Mouse (Mus musculus) midbrain, embryonic 15.5 days (tissue): ENCODE results near the gene Pcbp4. TPM values are rescaled to one million over a fixed set of nuclear protein-coding genes. Genes with fewer than 3 reads are reported as not detected.

Experiments
- ATAC-seq: fragments of 200-750 bp; cut with Nextera tagmentation; replicated peaks from 2 replicates; pipeline ENCODE4 v1.8.0; 2017; ENCODE audit warnings: moderate TSS enrichment
- H3K27ac ChIP-seq: fragments of 300-500 bp; sonication (generic); 2 replicates; pipeline ENCODE4 v1.5.1; 2015; ENCODE audit warnings: mild to moderate bottlenecking, inconsistent platforms
- H3K27me3 ChIP-seq: fragments of 300-500 bp; sonication (generic); replicated peaks from 2 replicates; pipeline ENCODE4 v1.6.1; 2015; ENCODE audit warnings: inconsistent platforms
- H3K36me3 ChIP-seq: fragments of 300-500 bp; sonication (generic); replicated peaks from 2 replicates; pipeline ENCODE4 v1.6.1; 2015; ENCODE audit warnings: inconsistent platforms
- H3K4me1 ChIP-seq: fragments of 300-500 bp; sonication (generic); 2 replicates; pipeline ENCODE4 v1.6.1; 2015; ENCODE audit warnings: inconsistent platforms
- H3K4me2 ChIP-seq: fragments of 300-500 bp; sonication (generic); 2 replicates; pipeline ENCODE4 v1.6.1; 2015; ENCODE audit warnings: inconsistent platforms, mild to moderate bottlenecking, moderate library complexity
- H3K4me3 ChIP-seq: fragments of 300-500 bp; sonication (generic); 2 replicates; pipeline ENCODE4 v1.5.1; 2015; ENCODE audit warnings: mild to moderate bottlenecking, inconsistent platforms
- H3K9ac ChIP-seq: fragments of 300-500 bp; sonication (generic); 2 replicates; pipeline ENCODE4 v1.6.1; 2015; ENCODE audit warnings: mild to moderate bottlenecking, inconsistent platforms
- H3K9me3 ChIP-seq: fragments of 300-500 bp; sonication (generic); 2 replicates; pipeline ENCODE4 v1.6.1; 2016; ENCODE audit warnings: inconsistent platforms
- WGBS: fragments of 180-500 bp; shearing (Covaris S2); methylation state at CpG from one replicate; pipeline ENCODE4 v1.1.7; 2015; ENCODE audit warnings: mixed read lengths; 5-methylcytosine and 5-hydroxymethylcytosine counted together
- polyA plus RNA-seq: library from polyadenylated mRNA; unstranded; fragments of >200 nt; fragmentation: Nextera tagmentation; extraction: Ambion mirVana; gene quantifications from 2 replicates; pipeline ENCODE4 v1.2.1, GENCODE M21; 2015

Pcbp4 gene
- polyA plus RNA-seq, 1 experiment from 2014 or later: 295 TPM

DNA sequence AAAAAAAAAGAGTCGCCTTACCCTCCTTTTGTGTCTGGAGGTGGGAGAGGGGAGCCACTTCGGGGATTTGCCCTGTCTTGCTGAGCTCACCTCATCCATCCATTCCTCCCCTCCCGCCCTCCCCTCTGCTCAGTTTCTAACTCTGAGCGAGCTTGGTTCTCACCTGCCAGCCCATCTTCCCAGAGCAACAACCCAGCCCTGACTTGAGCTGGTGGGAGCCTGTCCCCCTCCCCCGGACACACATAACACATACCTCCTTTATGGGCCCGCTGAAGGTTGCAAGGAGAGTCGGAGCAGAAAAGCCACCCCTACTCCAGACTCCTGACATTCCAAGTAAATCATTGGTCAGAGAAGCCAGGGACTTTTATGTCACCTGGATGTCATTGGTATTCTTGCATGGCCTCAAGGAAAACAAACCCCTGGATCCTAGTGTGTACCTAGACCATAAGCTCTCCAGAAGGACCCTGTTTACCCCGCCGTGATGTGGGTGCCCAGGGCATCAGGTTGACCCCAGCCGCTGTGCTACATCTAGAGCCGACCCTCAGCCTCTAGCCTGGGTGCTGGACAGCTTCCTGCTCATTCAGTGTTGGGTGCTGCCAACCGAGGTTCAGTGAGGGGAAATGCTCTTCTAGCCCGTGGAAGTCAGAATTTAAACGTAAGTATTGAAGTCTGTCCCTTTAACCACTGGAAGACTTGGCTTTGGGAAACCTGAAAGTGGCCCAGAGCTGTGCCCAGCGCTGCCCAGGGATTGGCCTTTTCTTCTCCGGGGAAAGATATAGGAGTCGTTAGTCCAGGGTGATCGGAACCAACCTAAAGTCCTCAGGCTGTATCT, 31.8 kb upstream of the Pcbp4 start:
- H3K27me3 ChIP-seq: no peaks in the 10 kb centered on the region
- peak overlapping the region; percentile 31 for H3K27ac ChIP-seq
- no peak overlapping the region for H3K4me3 ChIP-seq
- H3K9ac ChIP-seq: no peak overlapping the region
- H3K9me3 ChIP-seq: no peaks in the 10 kb centered on the region
- peak; percentile 15 for ATAC-seq
- H3K4me1 ChIP-seq: peaks cover 29% of the 10 kb centered on the region
- H3K4me2 ChIP-seq: peak overlapping the region; percentile 35
- H3K36me3 ChIP-seq: no peaks in the 10 kb centered on the region
- 7% methylated on average over 18 of the region's 18 CpGs for WGBS

DNA sequence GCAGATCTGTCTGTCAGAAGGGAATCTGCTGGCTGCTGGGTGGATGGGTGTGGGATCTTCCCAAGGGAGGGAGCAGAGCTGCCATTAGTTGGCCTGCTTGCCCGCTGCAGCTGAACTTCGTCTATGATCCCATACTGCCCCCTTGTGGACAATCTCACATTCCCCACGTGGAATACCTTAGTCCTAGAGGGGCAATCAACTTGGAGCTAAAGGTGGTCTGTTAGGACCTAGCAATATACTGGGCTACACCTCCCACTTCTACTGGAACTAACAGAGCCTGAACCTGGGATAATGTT, 31.3 kb upstream of the Pcbp4 start:
- H3K27ac ChIP-seq: peak overlapping the region; percentile 31; the same call in 1 of the 2 replicates
- no peaks in the 10 kb centered on the region for H3K27me3 ChIP-seq
- 0% methylated on average over 3 of the region's 3 CpGs for WGBS
- peak overlapping the region; percentile 35 for H3K4me2 ChIP-seq
- no peak overlapping the region for H3K9ac ChIP-seq
- peak; percentile 76 for ATAC-seq
- peaks cover 29% of the 10 kb centered on the region for H3K4me1 ChIP-seq
- no peak overlapping the region for H3K4me3 ChIP-seq
- no peaks in the 10 kb centered on the region for H3K9me3 ChIP-seq
- no peaks in the 10 kb centered on the region for H3K36me3 ChIP-seq

DNA sequence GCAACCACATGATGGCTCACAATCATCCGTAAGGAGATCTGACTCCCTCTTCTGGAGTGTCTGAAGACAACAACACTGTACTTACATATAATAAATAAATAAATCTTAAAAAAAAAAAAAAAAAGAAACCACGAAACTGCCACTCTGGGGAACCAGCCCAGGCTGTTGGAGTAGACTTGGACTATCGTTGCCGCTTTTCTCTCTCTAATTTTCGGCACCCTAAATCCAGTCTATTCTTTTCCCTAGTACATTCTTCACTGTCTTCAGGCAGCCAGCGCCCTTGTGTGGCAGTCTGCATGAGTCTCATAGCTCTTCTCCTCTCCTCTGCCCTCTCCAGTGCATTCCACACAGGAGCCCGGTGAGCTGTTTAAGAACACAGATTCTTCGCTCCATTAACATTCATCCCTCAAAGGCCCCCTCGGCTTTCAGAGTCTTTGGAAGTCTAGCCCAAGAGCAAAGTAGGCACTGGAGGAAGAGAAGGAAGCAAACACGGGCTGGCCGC, 24.3 kb upstream of the Pcbp4 start:
- 9% methylated on average over 11 of the region's 11 CpGs for WGBS
- peak overlapping the region; percentile 95 for H3K27ac ChIP-seq
- peak overlapping the region; percentile 81 for H3K4me2 ChIP-seq
- ATAC-seq: peak; percentile 73
- peaks cover 19% of the 10 kb centered on the region for H3K4me1 ChIP-seq
- H3K9me3 ChIP-seq: no peaks in the 10 kb centered on the region
- peak overlapping the region; percentile 66 for H3K4me3 ChIP-seq
- peak overlapping the region; percentile 60 for H3K9ac ChIP-seq
- peaks cover 15% of the 10 kb centered on the region for H3K36me3 ChIP-seq
- H3K27me3 ChIP-seq: no peaks in the 10 kb centered on the region

DNA sequence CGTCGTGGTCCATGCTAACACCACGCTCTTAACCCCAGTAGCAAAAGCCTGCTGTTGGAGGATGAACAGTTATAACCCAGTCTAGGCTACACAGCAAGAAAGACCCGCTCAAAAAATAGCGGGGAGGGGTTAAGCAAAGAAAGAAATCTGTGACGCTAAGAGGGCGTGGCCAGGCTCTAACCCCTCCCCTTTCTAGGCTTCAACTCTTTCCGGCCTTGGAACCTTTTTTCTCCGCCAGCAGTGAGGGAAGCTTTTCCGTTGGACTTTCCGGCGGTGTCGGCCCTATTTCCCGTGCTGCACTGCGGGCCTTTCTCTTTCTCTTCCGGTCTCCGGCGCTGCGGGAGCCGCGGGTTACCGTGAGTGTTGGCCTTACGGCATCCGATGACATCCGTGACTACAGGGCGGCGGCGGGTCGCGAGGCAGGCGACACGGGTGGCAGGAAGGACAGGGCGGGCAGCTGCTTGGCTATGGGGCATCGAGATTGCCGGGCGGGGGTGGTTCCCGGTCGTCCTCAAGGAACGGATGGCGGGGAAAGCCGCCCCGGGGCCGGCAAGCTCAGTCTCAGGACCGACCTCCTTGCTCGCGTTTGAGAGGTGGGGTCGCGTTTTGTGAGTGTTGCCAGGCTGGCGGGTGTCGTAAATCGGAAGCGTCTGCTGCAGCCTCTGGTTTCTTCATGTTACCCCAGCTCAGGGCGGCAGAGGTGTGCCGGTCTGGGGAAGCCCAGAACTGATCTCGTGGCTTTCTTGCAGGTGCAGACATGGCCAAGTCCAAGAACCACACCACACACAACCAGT, 23.7 kb upstream of the Pcbp4 start, which contains the start of gene Rpl29:
Gene Rpl29 (plus strand): TSS at position 234 of the 794 bp plus-strand sequence.
- Histone ChIP-seq H3K27ac (peak within 1 kb of the TSS; percentile 95), H3K9ac (peak within 1 kb of the TSS; percentile 83), H3K9me3 (no peaks in the 10 kb centered on the region), H3K4me3 (peak within 1 kb of the TSS; percentile 66), H3K4me1 (peaks cover 19% of the 10 kb centered on the region), H3K27me3 (no peaks in the 10 kb centered on the region), H3K36me3 (peaks cover 15% of the 10 kb centered on the region), H3K4me2 (peak within 1 kb of the TSS; percentile 81)
- under 1% methylated on average over 55 of the region's 55 CpGs for WGBS
- peak; percentile 88 for ATAC-seq

DNA sequence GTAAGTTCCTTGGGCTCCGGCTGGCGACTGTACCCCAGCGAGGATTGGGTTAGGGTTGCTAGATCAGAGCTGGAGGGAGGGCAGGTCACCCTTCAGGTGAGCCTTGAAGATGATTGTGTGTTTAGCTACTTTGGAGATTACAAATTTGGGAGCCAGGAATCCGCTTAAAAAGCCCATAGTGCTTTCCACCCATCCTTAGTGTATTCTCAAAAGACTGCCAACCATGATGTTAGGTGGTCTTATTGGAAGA, 23.2 kb upstream of the Pcbp4 start:
- ATAC-seq: no peak
- H3K36me3 ChIP-seq: peaks cover 15% of the 10 kb centered on the region
- H3K9me3 ChIP-seq: no peaks in the 10 kb centered on the region
- peak overlapping the region; percentile 66 for H3K4me3 ChIP-seq
- peak overlapping the region; percentile 83 for H3K9ac ChIP-seq
- peak overlapping the region; percentile 95 for H3K27ac ChIP-seq
- H3K4me2 ChIP-seq: peak overlapping the region; percentile 81
- WGBS: 1% methylated on average over 4 of the region's 4 CpGs
- no peaks in the 10 kb centered on the region for H3K27me3 ChIP-seq
- H3K4me1 ChIP-seq: peaks cover 19% of the 10 kb centered on the region

DNA sequence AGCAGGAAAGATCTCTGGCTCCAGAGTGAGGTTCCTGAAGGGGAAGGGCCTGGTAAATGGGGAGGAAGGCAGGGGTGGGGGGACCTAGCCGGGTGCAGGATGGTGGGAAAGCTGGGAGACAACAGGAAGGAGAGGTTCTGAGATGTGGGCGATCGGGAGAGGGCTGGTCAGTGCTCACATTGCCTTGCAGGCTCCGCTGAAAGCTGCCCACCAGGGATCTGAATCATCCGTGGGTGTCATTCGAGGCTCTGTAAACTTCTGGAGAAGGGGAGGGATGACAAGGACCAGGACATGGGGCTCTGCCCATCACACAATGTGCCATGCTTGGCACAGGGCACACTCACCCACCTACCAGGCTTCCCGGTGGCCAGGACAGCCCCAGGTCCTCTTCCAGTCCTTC, 19.7 kb upstream of the Pcbp4 start:
- Histone ChIP-seq H3K4me1 (peaks cover 29% of the 10 kb centered on the region), H3K4me2 (no peak overlapping the region), H3K9me3 (no peaks in the 10 kb centered on the region), H3K4me3 (no peak overlapping the region), H3K27me3 (no peaks in the 10 kb centered on the region), H3K27ac (no peak overlapping the region), H3K9ac (no peak overlapping the region), H3K36me3 (peaks cover 15% of the 10 kb centered on the region)
- ATAC-seq: no peak
- 79% methylated on average over 7 of the region's 7 CpGs for WGBS

DNA sequence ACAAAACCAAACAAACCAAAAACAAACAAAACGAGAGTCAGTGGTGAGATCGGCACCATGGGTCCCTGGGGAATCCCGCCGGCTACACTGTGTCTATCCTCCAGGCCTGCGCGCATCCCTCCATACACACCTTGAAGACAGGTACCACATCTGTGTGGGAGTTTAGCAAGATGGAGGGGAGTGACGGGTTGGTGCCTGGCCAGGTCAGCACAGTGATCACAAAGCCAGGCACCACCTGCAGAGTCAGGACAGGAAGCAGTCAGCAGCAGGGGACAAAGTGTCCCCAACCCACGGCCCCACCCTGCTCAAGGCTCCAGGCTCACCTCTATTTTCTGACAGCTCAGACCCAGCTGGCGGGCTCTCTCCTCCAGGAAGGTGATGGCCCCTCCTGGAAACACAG, 16.5 kb upstream of the Pcbp4 start:
- Histone ChIP-seq H3K9me3 (no peaks in the 10 kb centered on the region), H3K4me3 (no peak overlapping the region), H3K4me2 (no peak overlapping the region), H3K36me3 (peaks cover 12% of the 10 kb centered on the region), H3K4me1 (peaks cover 21% of the 10 kb centered on the region), H3K27ac (no peak overlapping the region), H3K9ac (no peak overlapping the region), H3K27me3 (no peaks in the 10 kb centered on the region)
- WGBS: 82% methylated on average over 9 of the region's 9 CpGs
- no peak for ATAC-seq

DNA sequence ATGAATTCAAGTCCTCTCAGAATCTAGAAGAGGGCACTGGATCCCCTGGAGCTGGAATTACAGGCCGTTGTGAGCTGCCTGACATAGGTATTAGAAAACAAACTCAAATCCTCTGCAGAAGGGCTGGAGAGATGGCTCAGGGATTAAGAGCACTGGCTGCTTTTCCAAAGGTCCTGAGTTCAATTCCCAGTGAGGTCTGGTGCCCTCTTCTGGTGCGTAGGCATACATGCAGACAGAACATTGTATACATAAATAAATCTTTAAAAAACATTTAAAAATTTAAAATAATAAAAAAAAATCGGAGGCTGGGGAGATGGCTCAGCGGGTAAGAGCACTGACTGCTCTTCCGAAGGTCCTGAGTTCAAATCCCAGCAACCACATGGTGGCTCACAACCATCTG, 10.4 kb upstream of the Pcbp4 start:
- Histone ChIP-seq H3K4me3 (no peak overlapping the region), H3K36me3 (no peaks in the 10 kb centered on the region), H3K4me1 (peaks cover 27% of the 10 kb centered on the region), H3K9me3 (no peaks in the 10 kb centered on the region), H3K9ac (no peak overlapping the region), H3K27me3 (no peaks in the 10 kb centered on the region), H3K4me2 (no peak overlapping the region), H3K27ac (no peak overlapping the region)
- 75% methylated on average over 5 of the region's 5 CpGs for WGBS
- ATAC-seq: no peak

DNA sequence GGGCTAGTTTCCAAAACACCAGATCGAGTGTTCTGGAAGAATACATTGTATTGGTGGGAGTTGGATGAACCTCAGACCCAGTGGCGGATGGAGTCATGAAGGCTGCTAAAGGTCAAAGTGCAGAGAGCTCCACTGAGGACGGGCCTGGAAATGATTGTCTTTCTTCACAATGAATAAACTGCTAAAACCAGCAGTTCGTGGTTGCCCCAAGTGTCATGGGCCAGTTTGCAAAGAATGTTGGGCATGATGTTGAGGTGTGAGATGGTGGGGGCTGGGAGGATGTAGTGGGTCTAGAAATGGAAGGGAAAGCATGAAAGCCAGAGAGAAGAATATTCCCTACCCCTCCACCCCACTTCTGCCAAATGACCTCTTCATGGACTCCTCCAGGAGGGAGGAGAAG, 8.3 kb upstream of the Pcbp4 start:
- ATAC-seq: no peak
- no peak overlapping the region for H3K9ac ChIP-seq
- H3K36me3 ChIP-seq: no peaks in the 10 kb centered on the region
- H3K4me3 ChIP-seq: no peak overlapping the region
- 77% methylated on average over 4 of the region's 4 CpGs for whole genome bisulfite sequencing
- no peak overlapping the region for H3K4me2 ChIP-seq
- no peak overlapping the region for H3K27ac ChIP-seq
- no peaks in the 10 kb centered on the region for H3K9me3 ChIP-seq
- peaks cover 28% of the 10 kb centered on the region for H3K4me1 ChIP-seq
- H3K27me3 ChIP-seq: no peaks in the 10 kb centered on the region

DNA sequence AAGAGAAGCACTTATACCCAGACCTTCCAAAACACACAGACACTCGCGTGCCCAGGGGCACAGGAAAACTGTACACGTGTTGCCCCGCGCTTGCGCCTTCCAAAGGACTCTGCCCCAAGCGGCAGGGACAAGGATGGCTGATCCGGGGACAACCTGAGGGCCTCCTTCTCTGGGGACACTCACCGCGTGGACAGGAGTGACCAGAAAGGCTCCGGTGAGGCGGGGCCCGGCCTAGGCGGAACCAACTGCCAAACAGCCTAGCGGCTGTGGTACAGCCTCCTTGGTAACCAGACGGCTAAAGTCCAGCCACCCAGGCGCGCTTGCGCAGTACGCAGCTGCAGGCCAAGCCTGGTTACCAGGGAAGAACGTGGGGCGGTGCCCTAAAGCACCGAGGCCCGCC, 5.7 kb upstream of the Pcbp4 start, which contains the start of the genes Abhd14b and Abhd14a:
Gene Abhd14b (plus strand): TSS at position 112 of the 400 bp plus-strand sequence.
Gene Abhd14a (minus strand): TSS at position 331 of the 400 bp plus-strand sequence.
- no peaks in the 10 kb centered on the region for H3K9me3 ChIP-seq
- ATAC-seq: peak; percentile 81
- H3K4me2 ChIP-seq: peak within 1 kb of the TSS; percentile 76
- H3K9ac ChIP-seq: peak within 1 kb of the TSS; percentile 66
- H3K4me3 ChIP-seq: peak within 1 kb of the TSS; percentile 45
- peaks cover 34% of the 10 kb centered on the region for H3K4me1 ChIP-seq
- no peaks in the 10 kb centered on the region for H3K36me3 ChIP-seq
- peak within 1 kb of the TSS; percentile 70 for H3K27ac ChIP-seq
- under 1% methylated on average over 24 of the region's 24 CpGs for WGBS
- H3K27me3 ChIP-seq: no peaks in the 10 kb centered on the region

DNA sequence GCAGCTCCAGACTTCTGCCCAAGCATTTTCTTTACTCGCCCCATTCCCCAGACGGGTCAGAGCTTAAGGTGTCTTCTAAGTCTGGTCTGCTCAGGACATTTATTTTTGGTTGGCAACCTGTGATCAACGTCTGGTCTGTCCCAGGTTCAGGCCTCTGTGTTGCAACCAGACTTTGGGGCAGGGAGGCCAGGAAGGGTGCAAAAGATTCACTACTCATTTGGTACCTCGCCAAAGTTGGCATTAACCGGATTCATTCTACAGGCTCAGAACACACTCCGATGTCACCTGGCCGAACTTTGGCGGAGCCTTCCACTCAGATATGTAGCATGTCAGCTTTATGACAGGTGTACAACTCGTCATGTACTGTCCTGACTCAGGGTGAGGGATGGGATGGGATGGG, 5.1 kb upstream of the Pcbp4 start:
- ATAC-seq: peak; percentile 43; the same call in 1 of the 2 replicates
- Histone ChIP-seq H3K27ac (peak overlapping the region; percentile 70), H3K4me3 (peak overlapping the region; percentile 45), H3K36me3 (no peaks in the 10 kb centered on the region), H3K9me3 (no peaks in the 10 kb centered on the region), H3K27me3 (no peaks in the 10 kb centered on the region), H3K4me2 (peak overlapping the region; percentile 76), H3K4me1 (peaks cover 40% of the 10 kb centered on the region), H3K9ac (peak overlapping the region; percentile 66; the same call in 1 of the 2 replicates)
- 42% methylated on average over 9 of the region's 9 CpGs for WGBS

DNA sequence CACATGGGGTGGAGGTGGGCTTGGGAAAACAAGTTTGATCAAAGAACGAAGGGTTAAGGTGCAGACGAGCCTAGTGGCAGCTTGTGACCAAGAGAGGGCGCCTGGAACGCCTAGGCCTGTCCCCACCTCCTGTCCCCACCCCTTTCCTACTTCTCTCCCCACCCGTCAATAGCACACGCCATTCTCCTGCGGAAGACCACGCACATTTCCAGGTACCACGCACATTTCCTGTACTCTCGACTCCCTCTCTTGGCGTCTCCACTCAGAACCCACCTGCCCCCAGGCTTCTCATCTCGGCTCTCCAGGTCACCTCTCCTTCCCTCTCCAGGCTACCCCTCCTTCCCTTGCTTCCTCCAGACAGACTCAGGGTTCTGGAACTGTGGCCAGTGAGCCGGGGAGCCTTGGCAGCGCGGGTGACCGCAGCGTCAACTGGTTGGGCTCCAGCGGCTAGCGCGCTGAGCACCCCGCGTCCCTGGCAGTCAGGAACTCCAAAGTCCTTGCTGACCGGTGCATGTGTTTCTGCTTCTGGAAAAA, 4.5 kb upstream of the Pcbp4 start:
- Histone ChIP-seq H3K4me2 (peak overlapping the region; percentile 76), H3K27ac (peak overlapping the region; percentile 67), H3K4me3 (peak overlapping the region; percentile 43), H3K27me3 (no peaks in the 10 kb centered on the region), H3K9ac (peak overlapping the region; percentile 59), H3K36me3 (no peaks in the 10 kb centered on the region), H3K9me3 (no peaks in the 10 kb centered on the region), H3K4me1 (peaks cover 43% of the 10 kb centered on the region)
- WGBS: 1% methylated on average over 23 of the region's 23 CpGs
- peak; percentile 51 for ATAC-seq
